ENCODE assay signal across 10 mouse cellular contexts in genomic region chr17:33526506-33526905, GRCm38 (mm10). TPM values are rescaled to one million over a fixed set of nuclear protein-coding genes. Genes with fewer than 3 reads are reported as not detected.
DNase-seq lines count a peak whose midpoint lies in the region; ATAC-seq and TF ChIP-seq lines count a peak whose summit lies in the region.
"Had no signal": no experiment of that assay in that cellular context is flagged by ENCODE, and none has a peak within 500 bp of the region (broad histone marks: within the 10 kb centered on the region; RNA-seq: fewer than 3 reads in every experiment).

No protein-coding gene starts in this region.

- peak; percentile 30 for DNase-seq in midbrain, postnatal 0 days (ENCODE audit: low spot score)
- DNase-seq in midbrain, embryonic 10.5 days (ENCODE audit: low spot score): no peak
- DNase-seq in gastrocnemius, postnatal 25 days: peak; percentile 63
- no peak for DNase-seq in stomach, postnatal 0 days (ENCODE audit: low spot score)
- DNase-seq in cerebellum, adult 18-20 months: no peak
- no peak for DNase-seq in urinary bladder, postnatal 10 days (ENCODE audit: low spot score)
- DNase-seq: liver, postnatal 0 days had no signal

- TF ChIP-seq EP300 in stomach, postnatal 0 days (optimal IDR thresholded peaks at IDR 0.05): no peak

- 0 out of 2 replicates have a peak, but pooled peaks cover 7% of the 10 kb centered on the region for H3K4me1 ChIP-seq in midbrain, postnatal 0 days (ENCODE audit: insufficient read depth, low read length)
- peaks cover 34% of the 10 kb centered on the region for H3K4me1 ChIP-seq in midbrain, embryonic 10.5 days
- H3K4me1 ChIP-seq in kidney, embryonic 16.5 days (ENCODE audit: insufficient read depth, low read length): peaks cover 35% of the 10 kb centered on the region
- H3K4me1 ChIP-seq in stomach, postnatal 0 days (replicated peaks; ENCODE audit: control insufficient read depth, insufficient read depth): 0 out of 2 replicates have a peak, but pooled peaks cover 2% of the 10 kb centered on the region

- TF ChIP-seq CTCF in midbrain, postnatal 0 days (IDR thresholded peaks at IDR 0.05): no peak
- TF ChIP-seq CTCF in stomach, postnatal 0 days (IDR thresholded peaks at IDR 0.05; ENCODE audit: low read depth): no peak

- no peaks in the 10 kb centered on the region for H3K27me3 ChIP-seq in midbrain, postnatal 0 days (ENCODE audit: insufficient read depth, low read length)
- no peaks in the 10 kb centered on the region for H3K27me3 ChIP-seq in midbrain, embryonic 10.5 days (ENCODE audit: low read depth, poor library complexity, severe bottlenecking)
- no peaks in the 10 kb centered on the region for H3K27me3 ChIP-seq in kidney, embryonic 16.5 days (ENCODE audit: insufficient read depth, low read length)
- H3K27me3 ChIP-seq in stomach, postnatal 0 days (ENCODE audit: control insufficient read depth, insufficient read depth, low read length): no peaks in the 10 kb centered on the region

- no peak overlapping the region for H3K4me3 ChIP-seq in midbrain, postnatal 0 days (ENCODE audit: low read depth, low read length)
- H3K4me3 ChIP-seq in midbrain, embryonic 10.5 days: no peak overlapping the region
- H3K4me3 ChIP-seq in kidney, embryonic 16.5 days (ENCODE audit: low read length): no peak overlapping the region
- H3K4me3 ChIP-seq in stomach, postnatal 0 days (ENCODE audit: low read depth, low read length): no peak overlapping the region
- H3K4me3 ChIP-seq: erythroblast, embryonic 14.5 days had no signal

- 51% methylated on average over 3 of the region's 3 CpGs for WGBS in midbrain, postnatal 0 days
- 59% methylated on average over 3 of the region's 3 CpGs for WGBS in midbrain, embryonic 10.5 days
- WGBS in kidney, embryonic 16.5 days: 63% methylated on average over 3 of the region's 3 CpGs
- WGBS in stomach, postnatal 0 days: 36% methylated on average over 3 of the region's 3 CpGs

- no peak overlapping the region for H3K4me2 ChIP-seq in midbrain, postnatal 0 days (ENCODE audit: low read depth, low read length, poor library complexity, severe bottlenecking)
- peak overlapping the region; percentile 63; the same call in 1 of the 2 replicates for H3K4me2 ChIP-seq in kidney, embryonic 16.5 days (replicated peaks; ENCODE audit: low read depth, low read length)
- no peak overlapping the region; the same call in 1 of the 2 replicates for H3K4me2 ChIP-seq in stomach, postnatal 0 days (replicated peaks; ENCODE audit: low read depth)

- no peak for ATAC-seq in midbrain, postnatal 0 days (ENCODE audit: low FRiP score)
- ATAC-seq in kidney, embryonic 16.5 days (ENCODE audit: low FRiP score, low TSS enrichment): no peak
- ATAC-seq in stomach, postnatal 0 days (ENCODE audit: low FRiP score, low TSS enrichment): no peak
- ATAC-seq: liver, postnatal 0 days had no signal

- H3K9ac ChIP-seq in midbrain, postnatal 0 days (replicated peaks; ENCODE audit: low read length, poor library complexity, severe bottlenecking): no peak overlapping the region
- H3K9ac ChIP-seq in kidney, embryonic 16.5 days (replicated peaks; ENCODE audit: low read length): no peak overlapping the region
- H3K9ac ChIP-seq in stomach, postnatal 0 days (ENCODE audit: low read length): no peak overlapping the region
- H3K9ac ChIP-seq: liver, postnatal 0 days had no signal

- H3K27ac ChIP-seq in midbrain, postnatal 0 days (ENCODE audit: low read depth, low read length): no peak overlapping the region
- H3K27ac ChIP-seq in midbrain, embryonic 10.5 days (replicated peaks): no peak overlapping the region
- peak overlapping the region; percentile 69; the same call in 1 of the 2 replicates for H3K27ac ChIP-seq in kidney, embryonic 16.5 days (ENCODE audit: low read length)
- peak overlapping the region; percentile 56; the same call in 1 of the 2 replicates for H3K27ac ChIP-seq in stomach, postnatal 0 days (replicated peaks)

- no peaks in the 10 kb centered on the region for H3K9me3 ChIP-seq in midbrain, postnatal 0 days (ENCODE audit: low read length)
- no peaks in the 10 kb centered on the region for H3K9me3 ChIP-seq in midbrain, embryonic 10.5 days (replicated peaks)
- H3K9me3 ChIP-seq in kidney, embryonic 16.5 days (ENCODE audit: low read length): no peaks in the 10 kb centered on the region
- no peaks in the 10 kb centered on the region for H3K9me3 ChIP-seq in stomach, postnatal 0 days (ENCODE audit: control insufficient read depth, low read length)
- H3K9me3 ChIP-seq: G1E had no signal

- peaks cover 19% of the 10 kb centered on the region for H3K36me3 ChIP-seq in midbrain, postnatal 0 days (ENCODE audit: insufficient read depth, low read length)
- peaks cover 35% of the 10 kb centered on the region for H3K36me3 ChIP-seq in midbrain, embryonic 10.5 days
- H3K36me3 ChIP-seq in kidney, embryonic 16.5 days (ENCODE audit: insufficient read depth, low read length): peaks cover 27% of the 10 kb centered on the region
- H3K36me3 ChIP-seq in stomach, postnatal 0 days (ENCODE audit: control insufficient read depth, insufficient read depth, low read length): peaks cover 6% of the 10 kb centered on the region; the same call in 1 of the 2 replicates

RNA-seq across cellular contexts. Expression of gene Adamts10, which starts 2.5 kb away (rescaled TPM):
- 56.3 and 78.3 TPM in 2 replicates for total RNA-seq in midbrain, postnatal 0 days (2014; rRNA removed)
- 36.9 and 39.1 TPM in 2 replicates for polyA plus RNA-seq in midbrain, postnatal 0 days (2015; fragmentation: Nextera tagmentation; extraction: Ambion mirVana)
- 37.1 and 47.6 TPM in 2 replicates for polyA plus RNA-seq in midbrain, embryonic 10.5 days (2016; fragmentation: Nextera tagmentation; extraction: Ambion mirVana)
- 10 to 100 TPM; 12.1 to 13.2 TPM for total RNA-seq in gastrocnemius, postnatal 25 days (2021)
- polyA plus RNA-seq in kidney, embryonic 16.5 days (2015; fragmentation: Nextera tagmentation; extraction: Ambion mirVana): 73.5 and 81.7 TPM in 2 replicates
- 12.5 and 15.1 TPM in 2 replicates for polyA plus RNA-seq in stomach, postnatal 0 days (2015; fragmentation: Nextera tagmentation; extraction: Ambion mirVana)

RNA-seq across cellular contexts. Expression of gene Myo1f, which starts 29.0 kb away (rescaled TPM):
- 1.3 TPM in 2 replicates for total RNA-seq in midbrain, postnatal 0 days (2014; rRNA removed)
- 1.2 TPM in 2 replicates for polyA plus RNA-seq in midbrain, postnatal 0 days (2015; fragmentation: Nextera tagmentation; extraction: Ambion mirVana)
- 1.7 and 2.9 TPM in 2 replicates for polyA plus RNA-seq in midbrain, embryonic 10.5 days (2016; fragmentation: Nextera tagmentation; extraction: Ambion mirVana)
- under 1 TPM; 0.62 to 1.00 TPM for total RNA-seq in gastrocnemius, postnatal 25 days (2021)
- polyA plus RNA-seq in kidney, embryonic 16.5 days (2015; fragmentation: Nextera tagmentation; extraction: Ambion mirVana): 2.1 and 2.7 TPM in 2 replicates
- 0.98 and 1.5 TPM in 2 replicates for polyA plus RNA-seq in stomach, postnatal 0 days (2015; fragmentation: Nextera tagmentation; extraction: Ambion mirVana)

Comparison
In these comparisons a context has a peak if more than half of its experiments do, and no peak if none do; other contexts are left out.
1. DNase-seq: peak in midbrain, postnatal 0 days (single experiment) and gastrocnemius, postnatal 25 days (single experiment); none in midbrain, embryonic 10.5 days (single experiment), stomach, postnatal 0 days (single experiment), cerebellum, adult 18-20 months (0 of 2) and urinary bladder, postnatal 10 days (single experiment).
2. H3K27ac ChIP-seq: peak in kidney, embryonic 16.5 days (single experiment) and stomach, postnatal 0 days (single experiment); none in midbrain, postnatal 0 days (single experiment) and midbrain, embryonic 10.5 days (single experiment).